Mouse (Mus musculus) heart, adult 8-10 months (tissue): Measurements from ENCODE around the gene Timm29. TPM values are rescaled to one million over a fixed set of nuclear protein-coding genes. Genes with fewer than 3 reads are reported as not detected.
A peak's percentile ranks its signal among the peaks of the same experiment; 100 is the strongest.

ENCODE experiments used
- DNase-seq: peaks from one replicate; pipeline ENCODE4 v3.0.0; 2022; ENCODE audit warnings: low spot score
- total RNA-seq, 4 experiments: library from RNA; stranded (reverse); gene quantifications; 2 replicates each; pipeline ENCODE4 v1.2.4; 2022

Gene Timm29
- total RNA-seq: 10 to 100 TPM; 61.0 to 67.1 (median 66.5) TPM

DNA sequence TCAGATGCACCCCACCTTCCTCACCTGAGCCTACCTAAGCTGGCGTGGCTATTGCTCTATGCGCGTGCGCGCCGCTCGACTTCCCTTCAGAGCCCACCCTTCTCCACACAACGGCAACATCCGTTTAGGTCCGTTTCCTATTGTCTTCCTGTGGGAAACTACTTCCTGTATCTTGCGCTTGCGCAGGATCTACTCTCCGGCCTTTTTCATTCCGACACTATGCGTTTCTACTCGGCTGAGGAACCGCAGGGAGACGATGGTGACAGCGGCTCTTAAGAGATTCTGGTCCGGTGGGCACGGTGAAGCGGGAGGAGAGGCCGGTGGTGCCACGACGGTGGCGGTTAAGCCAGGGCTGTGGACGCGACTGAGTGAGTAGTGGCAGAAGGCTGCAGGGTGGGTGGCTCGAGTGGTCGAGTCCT, at the start of gene Timm29, which contains the start of gene Yipf2:
Gene Timm29 (plus strand): TSS at position 20 of the 419 bp plus-strand sequence.
Gene Yipf2 (minus strand): TSS at position 126 of the 419 bp plus-strand sequence.
- DNase-seq: peak; percentile 96

DNA sequence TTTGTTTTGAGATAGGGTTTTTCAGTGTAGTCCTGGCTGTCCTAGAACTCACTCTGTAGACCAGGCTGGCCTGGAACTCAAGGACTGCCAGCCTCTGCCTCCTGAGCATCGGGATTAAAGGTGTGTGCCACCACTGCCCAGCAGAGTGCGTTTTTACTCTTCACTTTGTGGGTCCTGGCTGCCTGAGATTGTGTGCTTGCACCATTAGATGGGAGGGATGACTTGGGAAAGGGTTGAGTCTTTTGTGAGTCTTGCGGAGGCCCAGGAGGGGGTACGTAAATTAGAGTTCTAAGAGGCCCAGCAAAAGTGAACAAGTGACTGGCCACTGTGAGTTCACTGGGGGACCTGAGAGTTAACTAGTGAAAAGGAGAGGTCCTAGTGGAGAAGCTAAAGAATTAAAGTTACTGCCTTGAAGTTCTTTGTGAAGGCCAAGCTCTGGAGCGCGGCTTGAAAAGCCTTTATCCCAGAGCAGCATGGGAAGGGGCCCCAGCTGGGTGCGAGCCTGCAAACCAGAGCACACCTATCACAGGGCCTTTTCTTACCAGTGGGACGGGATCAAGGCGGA, 47.1 kb upstream of the Timm29 start:
- no peak for DNase-seq

DNA sequence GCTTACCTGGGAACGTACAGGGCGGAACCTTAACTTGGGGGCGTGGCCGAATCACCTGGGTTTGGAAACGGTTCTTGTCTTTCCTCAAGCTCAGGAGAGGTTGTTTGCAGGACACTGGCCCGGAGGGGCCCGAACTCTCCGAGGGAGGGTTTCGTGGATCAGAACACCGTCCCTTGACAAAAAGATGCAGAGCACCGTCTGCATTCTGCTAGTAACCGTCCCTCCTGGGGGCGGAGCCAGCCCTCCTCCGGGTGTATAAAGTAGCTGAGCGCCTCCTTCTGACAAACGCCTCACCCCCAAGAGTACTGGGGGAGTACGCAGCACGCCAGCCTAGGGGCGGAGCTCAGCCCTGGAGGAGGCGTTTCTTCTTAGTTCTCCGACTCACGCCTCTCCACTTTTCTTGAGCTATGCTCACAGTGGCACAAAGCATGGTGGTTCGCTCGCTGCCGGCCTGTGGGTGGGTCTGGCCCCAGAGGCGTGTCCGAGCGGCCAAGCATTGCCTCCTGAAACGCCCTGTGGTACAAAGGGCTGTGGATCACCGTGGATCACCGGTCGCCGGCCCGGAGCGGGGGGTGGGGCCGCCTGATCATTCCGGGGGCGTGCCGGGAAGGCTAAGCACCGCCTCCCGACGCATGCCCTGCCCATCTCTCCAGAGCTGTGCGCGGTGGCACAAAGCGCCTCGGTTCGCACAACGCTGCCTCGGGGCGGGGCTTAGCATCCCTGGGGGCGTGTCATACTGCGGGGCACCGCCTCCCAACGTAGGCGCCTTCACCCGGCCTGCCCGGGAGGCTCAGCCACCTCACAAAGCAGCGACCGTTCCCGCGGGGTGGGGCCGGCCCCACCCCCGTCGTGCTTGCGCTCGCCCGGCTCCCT, 46.4 kb upstream of the Timm29 start:
- peak; percentile 99 for DNase-seq

DNA sequence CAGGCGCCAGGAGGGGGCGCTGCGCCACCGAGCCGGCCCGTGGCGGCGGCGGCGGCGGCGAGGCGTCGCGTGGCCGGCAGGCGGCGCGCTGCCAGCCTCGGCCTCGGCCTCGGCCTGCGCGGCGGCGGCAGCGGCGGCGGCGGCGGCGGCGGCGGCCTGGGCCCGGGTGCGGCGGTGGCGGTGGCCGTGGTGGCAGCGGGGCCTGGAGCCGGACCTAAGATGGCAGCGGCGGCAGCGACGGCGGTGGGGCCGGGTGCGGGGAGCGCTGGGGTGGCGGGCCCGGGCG, 45.8 kb upstream of the Timm29 start, which contains the start of gene Carm1:
Gene Carm1 (plus strand): TSS at position 106 of the 286 bp plus-strand sequence.
- peak; percentile 26 for DNase-seq

DNA sequence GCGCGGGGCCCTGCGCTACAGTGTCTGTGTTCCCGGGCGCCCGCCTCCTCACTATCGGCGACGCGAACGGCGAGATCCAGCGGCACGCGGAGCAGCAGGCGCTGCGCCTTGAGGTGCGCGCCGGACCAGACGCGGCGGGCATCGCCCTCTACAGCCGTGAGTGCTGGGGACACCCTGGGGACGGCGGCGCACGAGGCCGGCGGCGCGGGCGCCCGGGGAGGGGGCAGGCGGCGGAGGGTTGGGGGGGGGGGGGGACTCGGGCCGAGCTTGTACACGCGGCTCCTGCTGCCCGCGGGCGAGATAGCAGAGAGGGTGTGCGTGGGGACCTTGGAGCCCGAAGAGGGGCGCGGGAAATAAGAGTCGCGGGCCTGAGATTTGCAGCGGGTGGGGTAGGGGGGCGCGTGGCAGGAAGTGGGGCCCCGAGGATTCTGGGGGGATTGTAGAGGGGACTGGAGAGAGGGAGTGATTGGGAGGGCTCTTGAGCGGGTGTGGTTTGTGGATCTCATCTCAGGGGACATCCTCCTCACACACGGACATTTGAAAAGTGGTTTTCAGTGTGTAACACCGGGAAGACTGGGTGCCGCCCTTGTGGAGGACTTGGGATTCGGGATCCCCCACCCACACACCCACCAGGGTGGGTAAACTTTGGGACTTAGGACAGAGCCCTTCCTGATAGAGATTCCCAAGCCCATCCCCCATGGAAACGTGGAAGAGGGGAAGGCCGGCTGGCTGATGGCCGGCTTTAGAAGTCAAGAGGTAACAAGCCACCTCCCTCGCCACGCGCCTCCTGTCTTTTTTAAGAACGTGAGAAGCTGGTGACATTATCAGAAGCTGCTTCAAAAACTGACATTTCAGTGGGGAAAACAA, 45.2 kb upstream of the Timm29 start:
- DNase-seq: peak; percentile 41

DNA sequence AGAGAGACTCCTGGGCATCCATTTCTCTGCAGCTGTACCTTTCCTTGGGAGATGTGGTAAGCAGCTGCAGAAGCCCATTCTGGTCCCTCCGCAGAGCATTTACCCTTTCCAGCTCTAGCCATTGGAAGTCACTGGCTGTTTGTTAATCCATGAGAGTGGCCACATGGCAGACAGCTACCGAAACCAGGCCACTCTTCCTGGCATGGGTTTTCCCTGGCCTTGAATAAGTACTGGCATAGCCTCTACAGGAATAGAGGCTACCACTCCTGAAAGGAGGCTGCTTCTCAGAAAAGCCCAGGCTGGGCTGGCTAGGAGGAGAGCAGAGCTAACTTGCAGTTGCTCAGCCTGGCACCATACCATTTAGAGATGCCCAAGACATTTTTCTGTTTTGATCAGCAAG, 41.5 kb upstream of the Timm29 start:
- DNase-seq: no peak

DNA sequence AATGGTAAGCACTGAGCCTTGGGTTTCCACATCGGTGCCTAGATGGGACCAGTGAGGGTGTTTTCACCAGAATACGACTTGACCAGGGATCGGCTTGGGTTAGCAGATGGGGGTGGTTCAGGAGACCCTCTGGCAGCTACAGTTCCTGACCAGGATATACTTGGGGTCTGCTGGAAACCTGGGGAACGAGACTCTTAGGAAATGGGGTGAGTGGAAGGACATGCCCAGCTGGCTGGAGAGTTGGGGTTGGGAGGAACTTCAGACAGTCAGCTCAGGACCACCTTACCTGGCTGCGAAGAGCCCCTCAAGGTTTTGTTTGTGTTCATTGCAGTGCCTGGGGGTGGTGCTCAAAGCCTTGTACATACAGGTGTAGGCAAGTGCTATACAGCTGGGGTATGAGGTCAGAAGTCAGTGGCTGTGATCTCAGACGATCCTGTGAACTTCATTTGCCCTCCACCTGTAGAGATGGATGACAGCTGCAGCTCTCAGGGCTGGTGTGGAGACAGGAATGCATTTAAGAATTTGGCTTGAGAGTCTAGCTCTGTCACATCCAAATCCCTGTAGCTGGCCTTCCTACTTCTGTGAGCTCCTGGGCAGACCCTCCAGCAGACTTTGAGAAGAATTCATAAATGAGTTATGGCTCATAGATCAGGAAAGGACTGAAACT, 38.8 kb upstream of the Timm29 start:
- DNase-seq: no peak

DNA sequence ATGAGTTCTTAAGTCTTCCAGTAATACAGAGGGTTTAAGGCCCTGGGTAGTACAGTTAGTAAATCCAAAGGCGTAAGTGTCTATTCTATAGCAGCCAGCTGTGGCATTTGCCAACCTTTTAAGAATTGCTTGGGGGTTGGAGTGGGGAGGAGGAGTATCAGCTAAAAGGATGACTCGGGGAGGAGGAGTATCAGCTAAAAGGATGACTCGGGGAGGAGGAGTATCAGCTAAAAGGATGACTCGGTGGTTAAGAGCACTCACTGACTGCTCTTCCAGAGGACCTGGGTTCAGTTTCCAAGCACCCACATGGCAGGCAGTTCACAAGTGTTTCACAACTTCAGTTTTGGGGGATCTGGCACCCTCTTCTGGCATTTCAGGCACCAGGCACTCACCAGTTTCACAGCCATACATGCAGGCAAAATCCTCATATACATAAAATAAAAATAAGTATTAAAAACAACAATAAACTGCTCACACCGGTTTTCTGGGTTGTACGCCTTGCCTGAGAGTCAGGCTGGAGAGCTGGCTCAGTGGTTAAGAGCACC, 37.3 kb upstream of the Timm29 start:
- no peak for DNase-seq

DNA sequence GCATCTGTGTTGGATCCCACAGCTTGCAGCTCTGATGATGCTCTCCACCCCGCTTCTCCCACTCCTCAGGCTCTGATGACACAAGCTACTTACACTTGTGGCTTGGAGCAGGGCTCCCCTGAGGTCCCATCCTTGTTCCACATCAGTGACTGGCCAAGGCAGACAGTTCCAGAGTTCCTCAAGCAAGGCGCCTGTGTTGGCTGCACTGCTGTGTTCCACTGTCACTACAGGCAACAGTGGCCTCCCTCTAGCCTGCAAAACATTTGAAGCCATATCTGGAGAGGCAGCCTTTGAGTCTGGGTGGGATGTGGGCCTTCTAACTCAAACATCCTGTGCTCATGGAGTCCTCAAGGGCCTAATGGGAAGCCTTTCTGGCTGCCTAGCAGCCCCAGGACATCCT, 35.5 kb upstream of the Timm29 start:
- no peak for DNase-seq

DNA sequence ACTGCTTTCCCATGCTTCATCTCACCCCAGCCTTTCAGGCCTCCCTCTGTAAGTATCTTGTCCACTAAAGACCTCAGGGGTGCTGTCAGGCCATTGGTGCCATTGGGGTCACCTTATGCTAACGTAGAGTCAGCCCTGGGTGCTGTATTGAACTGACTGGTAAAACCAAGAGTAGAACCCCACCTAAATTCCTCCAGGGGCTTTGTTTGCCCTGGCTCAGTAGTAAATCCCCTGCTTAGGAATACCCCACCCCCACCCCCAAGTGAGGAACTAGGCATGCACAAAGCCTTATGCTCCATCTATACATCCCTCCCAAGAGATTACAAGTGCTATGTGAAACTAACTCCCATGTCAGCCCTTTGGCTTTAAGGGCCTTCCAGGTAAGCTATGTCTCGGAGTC, 35.0 kb upstream of the Timm29 start:
- DNase-seq: no peak

DNA sequence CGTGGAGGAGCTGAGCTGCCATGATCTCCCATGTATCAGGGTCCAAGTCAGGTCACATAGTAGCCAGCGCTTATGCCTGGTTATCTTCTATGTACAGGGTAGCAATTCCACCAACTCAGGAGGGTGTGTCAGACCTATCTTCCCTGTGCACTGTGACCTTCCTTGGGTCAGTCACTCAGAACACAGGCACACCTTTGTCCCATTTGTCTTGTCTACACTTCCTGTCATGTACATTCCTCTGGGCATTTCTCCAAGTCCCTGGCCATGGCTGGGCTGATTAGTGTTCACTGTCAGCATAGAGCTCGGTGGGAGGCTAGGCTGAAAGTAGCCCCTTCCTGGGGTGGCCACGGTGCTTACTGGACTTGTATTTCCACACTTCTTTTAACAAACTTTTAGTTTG, 34.2 kb upstream of the Timm29 start:
- DNase-seq: peak; percentile 18

DNA sequence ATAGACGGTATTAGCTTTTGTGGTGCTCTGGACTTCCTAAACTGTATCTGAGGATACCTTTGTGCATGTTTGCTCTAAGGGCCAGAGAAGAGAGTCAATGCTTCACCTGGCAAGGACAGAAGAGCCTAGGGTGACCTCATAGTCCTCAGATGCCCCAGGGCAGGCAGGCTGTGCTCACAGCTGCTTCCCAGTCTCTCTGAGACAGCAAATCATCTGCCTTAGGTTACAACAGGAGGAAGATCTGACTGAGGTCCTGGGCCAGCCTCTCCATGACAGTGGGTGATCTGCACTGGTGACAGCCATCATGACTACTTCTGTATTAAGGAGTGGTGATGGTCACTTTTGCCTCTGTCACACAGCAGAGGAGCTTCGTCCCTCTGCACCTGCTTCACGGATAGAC, 33.4 kb upstream of the Timm29 start:
- DNase-seq: no peak

DNA sequence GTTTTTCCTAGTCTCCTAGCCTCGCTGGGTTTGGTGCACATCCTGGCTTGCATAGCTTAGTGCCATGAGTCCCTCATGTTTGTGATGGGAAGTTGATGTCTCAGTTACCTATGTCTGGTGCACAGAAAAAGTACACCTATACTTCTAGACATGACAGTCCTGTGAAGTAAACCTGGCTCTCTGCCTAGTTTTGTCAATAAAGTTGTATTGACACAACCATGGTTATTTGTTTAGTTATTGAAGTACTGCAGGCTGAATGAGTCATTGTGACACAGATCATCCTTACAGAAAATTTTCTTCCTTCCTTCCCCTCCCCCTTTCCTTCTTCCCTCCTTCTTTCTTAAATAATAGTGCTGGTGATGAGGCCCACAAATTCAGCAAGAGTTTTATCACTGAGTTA, 28.1 kb upstream of the Timm29 start:
- DNase-seq: no peak

DNA sequence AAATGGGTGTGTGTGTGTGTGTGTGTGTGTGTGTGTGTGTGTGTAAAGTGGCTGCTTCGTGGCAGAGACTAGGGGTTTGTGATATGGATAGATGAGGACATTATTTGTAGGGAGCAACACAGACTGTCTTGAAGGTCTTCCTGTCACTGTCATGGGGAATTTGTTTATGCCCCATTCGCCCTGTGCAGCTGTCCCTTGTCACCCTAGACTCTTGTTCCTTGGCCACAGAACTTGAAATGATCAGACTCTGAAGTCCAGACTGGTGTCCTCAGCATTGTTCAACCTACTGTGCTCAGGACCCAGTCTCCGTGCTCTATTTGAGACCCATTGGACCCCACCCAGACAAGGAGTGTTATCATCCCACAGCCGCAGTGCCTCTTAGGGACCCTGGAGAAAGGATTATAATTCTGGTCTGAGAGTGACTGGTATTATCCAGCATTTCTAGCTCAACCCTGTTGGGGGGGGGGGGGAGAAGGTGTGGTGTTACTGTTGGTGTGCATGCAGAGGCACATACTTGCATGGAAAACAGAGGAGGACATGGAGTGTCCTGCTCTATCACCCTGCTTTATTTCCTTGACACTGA, 27.4 kb upstream of the Timm29 start:
- DNase-seq: no peak

DNA sequence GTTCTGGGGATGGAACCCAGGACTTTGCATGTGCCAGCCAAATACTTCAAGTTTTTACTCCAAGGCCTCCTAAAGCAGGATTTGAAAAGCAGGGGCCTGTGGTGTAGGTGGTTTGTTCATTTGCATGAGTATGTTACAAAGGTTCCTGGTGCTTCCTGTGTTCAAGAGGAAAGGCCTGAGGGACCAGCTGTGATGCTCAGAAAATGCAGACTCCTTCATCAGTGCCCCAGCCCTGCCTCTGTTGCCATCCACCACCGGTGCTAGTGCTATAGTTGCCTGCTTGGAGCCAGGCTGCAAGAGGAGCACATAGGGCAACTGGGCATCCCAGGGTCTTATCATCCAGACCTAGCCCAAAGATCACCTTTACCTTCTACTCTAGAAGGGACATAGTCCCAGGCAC, 26.0 kb upstream of the Timm29 start:
- no peak for DNase-seq

DNA sequence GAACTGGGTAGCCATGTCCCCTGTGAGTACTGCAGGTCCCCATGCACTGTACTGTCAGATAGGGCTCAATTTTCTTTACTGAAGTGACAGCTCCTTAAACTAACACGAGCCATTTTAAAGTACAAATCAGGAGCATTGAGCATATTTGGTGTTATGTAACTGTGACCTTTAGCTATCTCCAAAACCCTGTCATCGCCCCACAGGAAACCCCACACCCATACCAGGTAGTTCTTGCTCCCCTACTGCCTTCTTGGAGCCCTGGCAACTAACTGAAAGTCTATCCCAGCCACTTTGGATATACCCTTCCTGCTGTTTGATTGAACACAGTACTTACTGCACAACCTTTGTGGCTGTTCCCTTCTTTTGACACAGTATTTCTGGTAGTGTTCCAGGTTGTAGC, 25.5 kb upstream of the Timm29 start:
- no peak for DNase-seq

DNA sequence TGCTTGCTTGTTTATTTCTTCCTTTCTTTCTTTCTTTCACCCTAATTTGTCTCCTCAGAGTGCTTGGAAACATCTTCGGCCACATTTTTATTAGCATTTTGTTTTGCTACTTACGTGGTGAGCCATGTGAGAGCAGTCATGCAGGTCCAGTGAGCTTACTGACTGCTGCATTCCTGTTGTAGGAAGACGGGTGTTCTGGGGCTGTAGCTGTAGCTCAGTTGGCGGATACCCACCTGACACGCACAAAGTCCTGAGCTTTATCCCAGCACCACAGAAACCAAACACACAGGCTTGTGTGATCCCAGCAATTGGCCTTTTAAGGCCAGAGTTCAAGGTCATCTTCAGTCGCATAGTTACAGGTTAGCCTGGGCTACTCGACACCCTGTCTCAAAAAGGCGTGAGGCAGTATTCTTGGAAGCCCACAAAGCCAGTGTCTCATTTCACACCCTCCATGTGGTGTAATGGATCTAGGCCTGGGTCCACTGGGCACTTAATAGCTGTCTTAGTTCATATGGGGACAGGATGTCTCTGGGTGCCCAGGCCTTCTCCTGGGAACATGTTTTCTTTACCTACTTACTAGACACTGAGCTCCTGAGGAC, 23.8 kb upstream of the Timm29 start:
- no peak for DNase-seq

DNA sequence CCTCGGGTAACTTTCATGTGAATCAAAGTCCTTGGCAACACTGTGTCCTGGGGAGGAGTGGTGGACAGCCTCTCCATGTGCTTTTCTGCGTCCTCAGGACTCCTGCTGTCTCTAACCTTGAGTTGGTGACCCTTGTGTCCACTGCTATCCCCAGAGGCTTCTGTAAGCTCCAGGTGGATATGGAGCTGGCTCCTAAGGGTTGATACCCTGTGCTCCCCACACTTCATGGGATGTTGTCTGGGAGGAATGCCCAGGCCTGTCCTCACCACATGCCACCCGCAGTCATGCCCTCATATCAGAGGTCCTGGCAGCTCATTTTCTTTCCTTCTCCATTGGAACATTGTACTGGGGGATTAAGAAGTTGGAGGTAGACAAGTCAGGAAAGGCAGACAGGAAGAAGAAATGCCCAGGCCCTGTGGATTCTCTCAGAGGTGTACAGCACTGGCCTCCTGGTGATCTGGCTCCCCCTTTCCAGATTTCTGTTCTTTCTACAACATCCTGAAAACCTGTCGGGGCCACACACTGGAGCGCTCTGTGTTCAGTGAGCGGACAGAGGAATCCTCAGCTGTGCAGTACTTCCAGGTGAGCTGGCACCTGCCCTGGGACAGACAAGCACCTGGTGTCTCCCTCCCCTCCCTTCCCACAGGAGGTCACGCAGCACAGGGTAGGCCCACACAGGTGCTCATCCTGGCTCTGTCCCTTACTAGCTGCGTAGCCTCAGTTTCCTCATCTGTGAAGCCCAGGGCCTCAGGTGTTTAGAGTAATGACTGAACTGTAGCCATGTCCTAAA, 18.3 kb upstream of the Timm29 start:
- DNase-seq: no peak

DNA sequence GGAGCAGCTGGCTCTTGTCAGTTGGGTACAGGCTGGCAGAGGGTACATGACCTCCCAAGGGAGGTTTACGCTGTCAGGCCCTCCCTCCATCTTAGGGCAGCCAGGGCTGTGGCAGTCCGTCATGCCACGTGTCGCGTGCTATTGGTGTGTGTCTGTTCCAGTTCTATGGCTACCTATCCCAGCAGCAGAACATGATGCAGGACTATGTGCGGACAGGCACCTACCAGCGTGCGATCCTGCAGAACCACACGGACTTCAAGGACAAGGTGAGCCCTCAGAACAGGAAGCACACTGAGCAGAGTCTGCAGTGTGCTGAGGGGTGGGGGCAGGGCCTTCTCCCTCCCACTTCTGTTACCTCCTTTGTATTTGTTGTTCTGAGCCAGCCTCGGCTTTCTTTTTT, 17.3 kb upstream of the Timm29 start:
- DNase-seq: no peak

DNA sequence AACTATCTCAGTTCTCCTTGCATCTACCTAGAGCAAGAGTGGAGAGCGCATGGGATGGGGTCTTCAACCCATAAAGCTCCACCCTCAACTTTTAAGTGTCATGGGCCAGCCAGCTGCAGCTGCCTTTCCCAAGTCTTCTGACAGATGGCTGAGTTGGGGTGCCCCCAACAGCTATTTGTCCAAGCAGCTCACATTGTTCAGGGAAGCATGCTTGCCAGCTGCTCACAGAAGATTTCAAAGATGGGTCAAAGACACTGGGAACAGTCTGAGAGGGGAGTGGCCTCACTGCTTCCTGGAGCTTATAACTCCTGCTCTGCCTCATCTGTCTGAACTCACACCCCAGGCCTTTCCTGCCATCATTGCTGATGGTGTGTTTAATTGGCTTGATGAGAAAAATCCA, 16.2 kb upstream of the Timm29 start:
- DNase-seq: no peak
